Mouse (Mus musculus): Measurements from ENCODE around the gene Ppard.

Gene Ppard

GRCm38 (mm10) chr17:28232475-28233060 lies at the start of gene Ppard:
Gene Ppard, plus strand, starts transcription at chr17:28232700.
- under 1% methylated on average over 38 of the region's 57 CpGs for WGBS

DNA sequence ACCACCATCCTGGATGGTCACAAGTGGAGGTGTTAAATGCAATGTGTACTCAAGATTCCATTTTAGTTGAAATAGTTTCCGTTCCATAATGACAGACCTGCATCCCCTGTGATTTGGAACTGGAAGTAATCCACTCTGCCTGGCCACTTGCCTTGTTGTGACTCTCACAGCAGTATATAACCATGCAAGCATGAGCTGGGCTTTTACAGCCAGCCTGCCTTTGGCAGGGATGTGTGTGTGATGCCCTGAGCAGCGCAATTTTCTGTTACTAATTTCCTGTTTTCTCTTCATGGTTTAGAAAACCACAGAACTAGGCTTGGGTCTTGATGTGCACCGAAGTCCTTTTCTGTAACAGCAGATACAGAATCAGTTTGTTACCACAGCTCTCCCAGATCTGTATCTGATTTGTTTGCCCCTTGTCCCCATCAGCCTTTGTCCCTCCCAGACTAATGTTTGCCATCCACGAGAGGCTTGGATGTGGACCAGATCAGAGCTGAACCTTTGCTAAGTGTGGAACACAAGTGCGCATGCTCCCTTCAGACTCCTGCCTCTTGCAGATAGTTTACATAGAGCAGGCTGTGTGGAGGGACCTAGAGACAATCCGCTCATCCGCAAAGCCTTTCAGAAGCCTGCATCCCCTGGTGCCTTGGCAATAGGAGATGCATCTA lies 47.4 kb upstream of the Ppard start:
- WGBS: 71% methylated on average over 7 of the region's 7 CpGs

DNA sequence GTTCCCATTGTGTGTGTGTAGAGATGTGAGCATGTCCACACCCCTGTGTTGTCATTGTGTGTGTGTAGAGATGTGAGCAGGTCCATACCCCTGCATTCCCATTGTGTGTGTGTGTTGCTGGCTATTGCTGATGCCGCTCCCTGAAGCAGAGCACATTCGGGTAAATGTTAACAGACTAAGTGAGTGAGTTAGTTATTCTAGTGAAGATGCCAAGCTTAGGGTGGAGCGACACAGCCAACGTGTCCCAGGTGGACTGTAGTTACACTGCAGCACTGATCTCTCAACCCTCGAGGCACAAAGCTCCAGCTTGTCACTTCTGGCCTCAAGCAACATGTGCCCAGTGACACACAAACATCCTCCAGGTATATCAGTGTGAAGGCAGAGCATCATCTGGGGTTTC lies 44.2 kb upstream of the Ppard start:
- WGBS: 91% methylated on average over 5 of the region's 5 CpGs

DNA sequence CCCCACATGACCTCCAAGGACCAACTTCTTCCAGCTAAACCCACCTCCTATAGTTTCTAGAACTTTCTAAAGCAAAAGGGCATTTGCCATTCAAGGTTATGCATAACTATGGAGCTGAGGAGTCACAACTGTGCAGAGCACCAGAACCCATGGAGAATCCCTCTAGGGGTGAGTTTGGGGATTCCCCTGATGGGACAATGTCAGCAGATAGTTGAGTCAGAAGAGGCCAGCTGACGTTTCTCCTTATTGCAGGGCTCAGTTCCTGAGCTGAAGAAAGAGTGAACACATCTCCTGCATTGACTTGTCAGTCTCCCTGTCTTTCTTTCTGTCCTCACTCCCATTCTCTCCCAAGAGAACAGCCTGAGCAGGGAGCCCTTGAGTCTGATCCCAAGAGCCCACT lies 39.7 kb upstream of the Ppard start:
- 61% methylated on average over 1 of the region's 1 CpGs for WGBS

- 68% methylated on average over 3 of the region's 3 CpGs for WGBS
Observed at GRCm38 (mm10) chr17:28193559-28193958, 38.9 kb upstream of the Ppard start.

DNA sequence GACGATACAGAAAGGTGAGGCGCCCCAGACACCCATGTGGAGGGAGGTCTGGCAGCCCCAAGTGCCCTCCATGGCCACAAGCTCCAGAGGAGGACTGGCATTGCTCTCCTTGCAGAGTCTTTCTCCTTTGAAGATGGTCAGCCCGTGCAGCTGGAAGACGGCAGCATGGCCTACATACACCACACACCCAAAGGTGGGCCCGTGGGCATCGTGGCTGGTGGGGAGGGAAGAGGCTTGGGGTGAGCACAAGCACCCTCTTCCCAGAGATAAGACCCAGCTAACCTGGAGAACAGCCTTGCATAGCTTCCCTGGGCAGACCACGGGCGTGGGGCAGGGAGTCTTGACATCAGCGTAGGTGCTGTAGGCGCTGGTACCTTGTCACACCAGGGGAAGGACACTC lies 37.5 kb upstream of the Ppard start:
- 99% methylated on average over 10 of the region's 10 CpGs for WGBS

DNA sequence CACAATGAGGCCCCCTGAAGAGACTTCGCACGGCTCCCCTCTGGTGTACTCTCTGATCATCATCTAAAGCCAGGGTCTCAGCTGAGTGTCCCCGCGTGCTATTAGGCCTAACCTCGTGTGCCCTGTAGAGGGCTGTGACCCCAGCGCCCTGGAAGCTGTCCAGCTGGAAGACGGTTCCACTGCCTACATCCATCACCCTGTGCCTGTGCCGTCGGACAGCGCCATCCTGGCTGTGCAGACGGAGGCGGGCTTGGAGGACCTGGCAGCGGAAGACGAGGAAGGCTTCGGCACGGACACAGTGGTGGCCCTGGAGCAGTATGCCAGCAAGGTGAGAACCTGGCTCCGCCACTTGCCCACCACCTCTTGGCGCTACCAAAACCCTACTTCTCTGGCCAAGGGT lies 34.9 kb upstream of the Ppard start:
- WGBS: 79% methylated on average over 18 of the region's 18 CpGs

- WGBS: 77% methylated on average over 14 of the region's 14 CpGs
Observed at GRCm38 (mm10) chr17:28201982-28202381, 30.5 kb upstream of the Ppard start.

- 45% methylated on average over 14 of the region's 14 CpGs for WGBS
Observed at GRCm38 (mm10) chr17:28204052-28204720, 28.3 kb upstream of the Ppard start.

GRCm38 (mm10) chr17:28205443-28205842 lies 27.1 kb upstream of the Ppard start:
- WGBS: 90% methylated on average over 8 of the region's 8 CpGs

- WGBS: 65% methylated on average over 8 of the region's 8 CpGs
Observed at GRCm38 (mm10) chr17:28207092-28207491, 25.4 kb upstream of the Ppard start.

DNA sequence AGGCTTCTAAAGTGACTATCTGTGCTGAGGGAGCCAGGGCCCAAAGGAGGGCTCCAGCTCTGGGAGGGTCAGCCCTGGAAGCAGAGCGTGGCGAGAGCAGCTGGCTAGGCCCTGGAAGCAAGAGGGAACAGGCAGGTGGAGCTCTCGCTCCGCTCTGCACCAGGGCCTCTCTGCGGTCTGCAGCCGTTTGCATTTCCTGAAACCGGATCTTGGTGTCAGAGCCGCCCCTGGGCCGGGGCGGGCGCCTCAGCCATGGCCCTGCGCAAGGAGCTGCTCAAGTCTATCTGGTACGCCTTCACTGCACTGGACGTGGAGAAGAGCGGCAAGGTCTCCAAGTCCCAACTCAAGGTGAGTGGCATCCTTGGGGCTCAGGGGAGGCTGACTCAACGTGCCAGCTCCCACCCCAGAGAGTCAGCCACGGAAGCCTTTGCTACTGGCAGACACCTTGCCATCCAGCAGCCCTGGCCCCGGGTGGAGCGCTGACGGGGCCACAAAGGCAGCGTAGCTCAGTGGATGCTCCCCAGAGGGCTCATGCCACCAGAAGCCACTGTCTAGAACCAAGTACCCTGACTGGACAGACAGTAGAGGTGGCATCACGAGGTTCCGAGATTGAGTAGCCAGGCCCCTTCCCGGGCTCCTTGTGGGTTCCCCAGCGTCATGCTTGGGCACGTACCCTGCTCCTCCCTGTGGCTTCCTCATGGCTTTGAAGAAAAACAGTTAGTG lies 24.7 kb upstream of the Ppard start, which contains the start of gene Def6:
Gene Def6, plus strand, starts transcription at position 188 of the 723 bp plus-strand sequence.
- 40% methylated on average over 26 of the region's 26 CpGs for WGBS

GRCm38 (mm10) chr17:28208314-28208612 lies 24.2 kb upstream of the Ppard start:
- 80% methylated on average over 8 of the region's 8 CpGs for WGBS

DNA sequence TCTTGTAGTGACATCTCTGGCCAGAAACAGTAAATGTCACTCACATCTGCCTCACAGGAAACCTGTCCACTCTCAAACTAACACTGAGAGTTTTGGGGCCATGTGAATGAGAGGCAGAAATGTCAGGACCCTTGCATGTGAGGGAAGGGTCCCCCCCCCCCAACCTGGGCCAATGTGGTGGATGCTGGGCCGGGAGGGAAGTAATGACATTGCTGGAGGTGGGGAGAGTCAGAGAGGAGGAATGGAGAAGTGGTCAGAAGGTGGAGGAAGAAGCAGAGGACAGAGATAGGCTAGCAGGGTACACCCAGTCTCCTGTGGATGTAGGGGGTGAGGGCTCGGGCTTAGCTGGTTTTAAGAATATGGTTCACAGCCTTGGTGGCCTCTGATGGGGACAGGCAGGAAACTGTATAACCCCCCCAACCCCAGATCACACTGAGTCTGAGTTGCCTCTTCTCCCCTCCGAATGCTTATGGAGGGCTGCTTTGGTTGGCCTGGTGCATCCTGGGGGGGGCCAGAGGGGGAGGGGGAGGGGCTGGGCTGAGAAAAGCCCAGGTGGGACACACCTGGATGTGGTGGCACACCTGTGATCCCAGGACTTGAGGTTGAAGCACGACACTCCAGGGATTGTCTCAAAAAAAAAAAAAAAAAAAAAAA lies 22.9 kb upstream of the Ppard start:
- 70% methylated on average over 4 of the region's 4 CpGs for WGBS

GRCm38 (mm10) chr17:28211921-28212341 lies 20.6 kb upstream of the Ppard start:
- 76% methylated on average over 6 of the region's 6 CpGs for WGBS

- 74% methylated on average over 9 of the region's 9 CpGs for WGBS
Observed at GRCm38 (mm10) chr17:28212391-28212790, 20.1 kb upstream of the Ppard start.

GRCm38 (mm10) chr17:28213236-28213635 lies 19.3 kb upstream of the Ppard start:
- 27% methylated on average over 4 of the region's 4 CpGs for WGBS

GRCm38 (mm10) chr17:28216791-28217190 lies 15.7 kb upstream of the Ppard start:
- WGBS: 91% methylated on average over 9 of the region's 9 CpGs

DNA sequence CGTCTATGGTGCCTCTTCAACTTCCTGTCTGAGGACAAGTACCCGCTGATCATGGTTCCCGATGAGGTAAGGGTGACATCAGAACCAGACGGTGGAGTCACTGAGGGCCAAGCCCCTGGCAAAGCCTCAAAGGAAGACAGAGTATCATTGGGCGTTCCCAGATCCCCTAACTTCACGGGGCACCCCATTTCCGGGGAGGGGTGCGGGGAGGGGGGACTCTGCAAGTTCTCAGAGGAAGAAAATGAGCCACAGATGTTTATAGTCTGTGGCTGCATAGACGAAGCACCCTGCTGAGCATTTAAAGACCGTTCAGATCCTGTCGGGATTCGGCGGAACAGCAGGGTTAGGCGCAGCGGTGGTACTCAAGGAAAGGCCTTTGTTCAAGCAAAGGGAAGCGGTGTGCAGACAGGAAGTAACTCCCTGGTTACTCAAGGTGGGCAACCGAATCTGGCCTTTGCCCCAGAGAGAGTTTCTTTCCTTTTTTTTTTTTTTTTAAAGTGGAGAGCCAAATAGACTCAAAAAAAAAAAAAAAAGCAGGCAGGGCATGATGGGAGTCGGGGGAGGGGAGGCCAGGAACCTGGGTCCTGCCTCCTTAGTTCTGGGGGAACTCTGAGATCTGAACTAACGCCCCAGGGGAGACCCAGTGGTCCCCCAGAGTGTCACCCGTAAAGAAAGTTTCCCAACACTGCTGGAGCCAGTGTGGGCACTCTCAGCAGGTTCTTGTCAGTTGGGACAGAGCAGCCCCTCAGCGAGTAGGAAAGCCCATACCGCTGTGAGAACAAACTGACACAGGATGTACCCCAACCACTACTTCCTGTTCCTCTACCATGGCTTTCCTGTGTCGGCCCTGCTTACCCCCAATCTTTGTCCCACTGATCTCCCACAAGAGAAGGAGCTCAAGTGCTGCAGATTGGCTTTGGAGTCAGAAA lies 14.5 kb upstream of the Ppard start:
- WGBS: 35% methylated on average over 23 of the region's 23 CpGs

DNA sequence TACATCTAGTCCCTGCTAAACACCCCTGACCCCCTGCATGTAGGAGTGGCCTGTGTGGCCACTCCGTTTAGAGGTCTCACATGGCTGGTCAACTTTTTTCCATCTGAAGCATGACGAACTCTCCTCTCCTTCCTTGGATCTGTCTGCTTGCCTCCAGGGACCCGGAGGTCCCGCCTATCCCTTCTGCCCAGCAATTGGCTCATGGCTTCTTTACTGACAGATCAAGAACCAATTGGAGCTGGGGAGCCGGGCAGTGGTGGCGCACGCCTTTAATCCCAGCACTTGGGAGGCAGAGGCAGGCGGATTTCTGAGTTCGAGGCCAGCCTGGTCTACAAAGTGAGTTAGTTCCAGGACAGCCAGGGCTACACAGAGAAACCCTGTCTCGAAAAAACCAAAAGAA lies 10.0 kb upstream of the Ppard start:
- 97% methylated on average over 10 of the region's 10 CpGs for WGBS

All from cerebral cortex, adult 2 months (tissue).